Mouse (Mus musculus): ENCODE data around the gene Gm9639. TPM values are rescaled to one million over a fixed set of nuclear protein-coding genes. Genes with fewer than 3 reads are reported as not detected.
"Not testable (repeated sequence)": the region's sequence is repeated elsewhere in the genome, so short reads cannot be mapped to it uniquely, and the experiment has no call there.

Gm9639 gene
- polyA plus RNA-seq, 1 experiment from 2014 or later = not detected

- no peaks in the 10 kb centered on the region for H3K36me3 ChIP-seq
- H3K4me3 ChIP-seq = no peak overlapping the region
- no peaks in the 10 kb centered on the region for H3K4me1 ChIP-seq (replicated peaks)
- no peak overlapping the region for H3K4me2 ChIP-seq
- WGBS = 22% methylated on average over 3 of the region's 3 CpGs
- H3K27ac ChIP-seq (replicated peaks) = no peak overlapping the region
- H3K9ac ChIP-seq = no peak overlapping the region
- H3K27me3 ChIP-seq = no peaks in the 10 kb centered on the region
- no peaks in the 10 kb centered on the region for H3K9me3 ChIP-seq
- ATAC-seq (ENCODE audit: low FRiP score, low read depth) = no peak
Observed at GRCm38 (mm10) chr10:77797677-77798076, 2.8 kb upstream of the Gm9639 start.

- Histone ChIP-seq H3K27ac (replicated peaks) (no peak overlapping the region), H3K27me3 (no peaks in the 10 kb centered on the region), H3K4me1 (replicated peaks) (no peaks in the 10 kb centered on the region), H3K4me2 (no peak overlapping the region), H3K9me3 (no peaks in the 10 kb centered on the region), H3K4me3 (no peak overlapping the region), H3K9ac (no peak overlapping the region), H3K36me3 (no peaks in the 10 kb centered on the region)
- no peak for ATAC-seq (ENCODE audit: low FRiP score, low read depth)
- 81% methylated on average over 2 of the region's 2 CpGs for WGBS
Observed at GRCm38 (mm10) chr10:77788621-77789020, 6.3 kb downstream of the Gm9639 start.

- not testable (repeated sequence) for H3K9me3 ChIP-seq; H3K27ac ChIP-seq (replicated peaks); H3K9ac ChIP-seq; H3K27me3 ChIP-seq; H3K4me2 ChIP-seq; H3K4me3 ChIP-seq; H3K36me3 ChIP-seq; ATAC-seq (ENCODE audit: low FRiP score, low read depth); H3K4me1 ChIP-seq (replicated peaks)
- 44% methylated on average over 1 of the region's 1 CpGs for WGBS
Observed at GRCm38 (mm10) chr10:77787876-77788275, 7.0 kb downstream of the Gm9639 start, which contains the start of gene Gm7137. Gene Gm7137 (minus strand): TSS chr10:77788200.

- not testable (repeated sequence) for H3K36me3 ChIP-seq; H3K4me2 ChIP-seq; H3K27ac ChIP-seq (replicated peaks); H3K27me3 ChIP-seq; H3K9me3 ChIP-seq; ATAC-seq (ENCODE audit: low FRiP score, low read depth); H3K4me3 ChIP-seq; H3K9ac ChIP-seq; H3K4me1 ChIP-seq (replicated peaks)
- 86% methylated on average over 2 of the region's 3 CpGs for WGBS
Observed at GRCm38 (mm10) chr10:77783396-77783795, 11.5 kb downstream of the Gm9639 start.

GRCm38 (mm10) chr10:77782442-77782841, 12.4 kb downstream of the Gm9639 start, which contains the start of gene Gm3250:
Gene Gm3250 (minus strand): TSS chr10:77782542.
- not testable (repeated sequence) for H3K4me3 ChIP-seq, H3K27me3 ChIP-seq
- WGBS = 50% methylated on average over 1 of the region's 1 CpGs

GRCm38 (mm10) chr10:77776844-77777243, 18.0 kb downstream of the Gm9639 start, which contains the start of gene Gm7138:
Gene Gm7138 (minus strand): TSS chr10:77776944.
- H3K4me2 ChIP-seq; H3K4me1 ChIP-seq (replicated peaks); H3K4me3 ChIP-seq; H3K9me3 ChIP-seq; H3K36me3 ChIP-seq; H3K27me3 ChIP-seq; H3K9ac ChIP-seq; ATAC-seq (ENCODE audit: low FRiP score, low read depth); H3K27ac ChIP-seq (replicated peaks): not testable (repeated sequence)
- 62% methylated on average over 1 of the region's 1 CpGs for WGBS

More at GRCm38 (mm10) chr10:77782442-77782841, 12.4 kb downstream of the Gm9639 start, which contains the start of gene Gm3250:
- H3K27ac ChIP-seq (replicated peaks); ATAC-seq (ENCODE audit: low FRiP score, low read depth); H3K4me1 ChIP-seq (replicated peaks); H3K36me3 ChIP-seq; H3K4me2 ChIP-seq; H3K9ac ChIP-seq; H3K9me3 ChIP-seq: not testable (repeated sequence)

- not testable (repeated sequence) for H3K27ac ChIP-seq (replicated peaks); H3K9me3 ChIP-seq; H3K4me3 ChIP-seq; H3K9ac ChIP-seq; H3K4me1 ChIP-seq (replicated peaks); H3K27me3 ChIP-seq; ATAC-seq (ENCODE audit: low FRiP score, low read depth); H3K36me3 ChIP-seq; H3K4me2 ChIP-seq
- WGBS = 94% methylated on average over 2 of the region's 3 CpGs
Observed at GRCm38 (mm10) chr10:77772142-77772541, 22.7 kb downstream of the Gm9639 start.

- not testable (repeated sequence) for H3K36me3 ChIP-seq; H3K9me3 ChIP-seq; H3K4me3 ChIP-seq; H3K27ac ChIP-seq (replicated peaks); ATAC-seq (ENCODE audit: low FRiP score, low read depth); H3K9ac ChIP-seq; H3K4me1 ChIP-seq (replicated peaks); H3K27me3 ChIP-seq; H3K4me2 ChIP-seq
- no CpG with 5 or more reads among the region's 1 CpGs for WGBS
Observed at GRCm38 (mm10) chr10:77771225-77771624, 23.7 kb downstream of the Gm9639 start, which contains the start of gene Gm3238. Gene Gm3238 (minus strand): TSS chr10:77771325.

GRCm38 (mm10) chr10:77769727-77770126, 25.1 kb downstream of the Gm9639 start:
- H3K36me3 ChIP-seq = no peaks in the 10 kb centered on the region
- 86% methylated on average over 1 of the region's 1 CpGs for WGBS

GRCm38 (mm10) chr10:77759582-77759981, 35.3 kb downstream of the Gm9639 start, which contains the start of gene Gm3233:
Gene Gm3233 (minus strand): TSS chr10:77759682.
- H3K4me3 ChIP-seq; H3K4me1 ChIP-seq (replicated peaks); H3K27me3 ChIP-seq; H3K36me3 ChIP-seq; H3K27ac ChIP-seq (replicated peaks); ATAC-seq (ENCODE audit: low FRiP score, low read depth); H3K4me2 ChIP-seq; H3K9me3 ChIP-seq; H3K9ac ChIP-seq: not testable (repeated sequence)
- 50% methylated on average over 1 of the region's 1 CpGs for WGBS

More at GRCm38 (mm10) chr10:77769727-77770126, 25.1 kb downstream of the Gm9639 start:
- Histone ChIP-seq H3K27me3 (no peaks in the 10 kb centered on the region), H3K4me3 (no peak overlapping the region), H3K9ac (no peak overlapping the region), H3K9me3 (no peaks in the 10 kb centered on the region), H3K27ac (replicated peaks) (no peak overlapping the region), H3K4me2 (no peak overlapping the region), H3K4me1 (replicated peaks) (no peaks in the 10 kb centered on the region)
- ATAC-seq (ENCODE audit: low FRiP score, low read depth) = no peak

GRCm38 (mm10) chr10:77753448-77753847, 41.4 kb downstream of the Gm9639 start:
- Histone ChIP-seq H3K9ac (no peak overlapping the region), H3K4me3 (no peak overlapping the region), H3K4me1 (replicated peaks) (no peaks in the 10 kb centered on the region), H3K9me3 (no peaks in the 10 kb centered on the region), H3K4me2 (no peak overlapping the region), H3K27me3 (no peaks in the 10 kb centered on the region), H3K27ac (replicated peaks) (no peak overlapping the region), H3K36me3 (no peaks in the 10 kb centered on the region)
- no peak for ATAC-seq (ENCODE audit: low FRiP score, low read depth)

- not testable (repeated sequence) for H3K4me3 ChIP-seq; H3K9me3 ChIP-seq; H3K36me3 ChIP-seq; H3K4me1 ChIP-seq (replicated peaks); H3K27ac ChIP-seq (replicated peaks); H3K9ac ChIP-seq; H3K4me2 ChIP-seq; H3K27me3 ChIP-seq; ATAC-seq (ENCODE audit: low FRiP score, low read depth)
- WGBS = 61% methylated on average over 3 of the region's 3 CpGs
Observed at GRCm38 (mm10) chr10:77752312-77752711, 42.6 kb downstream of the Gm9639 start.

GRCm38 (mm10) chr10:77751254-77751653, 43.6 kb downstream of the Gm9639 start, which contains the start of gene Gm9736:
Gene Gm9736 (minus strand): TSS chr10:77751354.
- H3K4me1 ChIP-seq (replicated peaks); ATAC-seq (ENCODE audit: low FRiP score, low read depth); H3K36me3 ChIP-seq; H3K9me3 ChIP-seq; H3K27me3 ChIP-seq; H3K4me2 ChIP-seq; H3K4me3 ChIP-seq; H3K9ac ChIP-seq; H3K27ac ChIP-seq (replicated peaks): not testable (repeated sequence)
- WGBS = 67% methylated on average over 1 of the region's 1 CpGs
